Mouse (Mus musculus) megakaryocyte, adult 5-6 weeks (primary cell): ENCODE measurements around the gene Elfn1. TPM values are rescaled to one million over a fixed set of nuclear protein-coding genes. Genes with fewer than 3 reads are reported as not detected.

Experiments
- ATAC-seq: 2 replicates; pipeline ENCODE4 v1.8.0; 2016; ENCODE audit warnings: mild to moderate bottlenecking, inconsistent platforms; ENCODE audit not compliant: poor library complexity, severe bottlenecking
- total RNA-seq, 2 experiments: library from RNA; stranded (forward) in 1 of 2; stranded (reverse) in 1 of 2; fragments of 153-499, 151-499 nt in 1 of 2; fragments of 221-1000, 200-1000 nt in 1 of 2; gene quantifications; 2 replicates each; pipeline versions ENCODE4 v1.2.3 to v1.2.4; 2015 to 2017

Gene Elfn1
- total RNA-seq, 2 experiments from 2014 or later: not detected

GRCm38 (mm10) chr5:139910755-139911300, 3.1 kb downstream of the Elfn1 start:
- ATAC-seq: no peak

- ATAC-seq: no peak
Observed at GRCm38 (mm10) chr5:139911506-139911905, 3.8 kb downstream of the Elfn1 start.

- no peak for ATAC-seq
Observed at GRCm38 (mm10) chr5:139912121-139912771, 4.5 kb downstream of the Elfn1 start.

- ATAC-seq: no peak
Observed at GRCm38 (mm10) chr5:139921666-139922065, 13.9 kb downstream of the Elfn1 start.

- ATAC-seq: no peak
Observed at GRCm38 (mm10) chr5:139923867-139924266, 16.1 kb downstream of the Elfn1 start.

GRCm38 (mm10) chr5:139930102-139930501, 22.4 kb downstream of the Elfn1 start:
- no peak for ATAC-seq

- ATAC-seq: no peak
Observed at GRCm38 (mm10) chr5:139930927-139931351, 23.2 kb downstream of the Elfn1 start.

- ATAC-seq: no peak
Observed at GRCm38 (mm10) chr5:139931947-139932540, 24.3 kb downstream of the Elfn1 start.

GRCm38 (mm10) chr5:139932595-139933271, 25.0 kb downstream of the Elfn1 start:
- ATAC-seq: no peak

- no peak for ATAC-seq
Observed at GRCm38 (mm10) chr5:139933476-139933875, 25.7 kb downstream of the Elfn1 start.

- ATAC-seq: no peak
Observed at GRCm38 (mm10) chr5:139936431-139936830, 28.7 kb downstream of the Elfn1 start.

- no peak for ATAC-seq
Observed at GRCm38 (mm10) chr5:139944697-139945096, 37.0 kb downstream of the Elfn1 start.

GRCm38 (mm10) chr5:139945715-139946364, 38.1 kb downstream of the Elfn1 start:
- no peak for ATAC-seq

GRCm38 (mm10) chr5:139947446-139947845, 39.7 kb downstream of the Elfn1 start:
- ATAC-seq: no peak

- no peak for ATAC-seq
Observed at GRCm38 (mm10) chr5:139948552-139948951, 40.8 kb downstream of the Elfn1 start.

GRCm38 (mm10) chr5:139949363-139949762, 41.6 kb downstream of the Elfn1 start:
- no peak for ATAC-seq

GRCm38 (mm10) chr5:139949975-139950578, 42.3 kb downstream of the Elfn1 start:
- ATAC-seq: no peak

GRCm38 (mm10) chr5:139956859-139957258, 49.1 kb downstream of the Elfn1 start:
- ATAC-seq: peak; percentile 35; the same call in 1 of the 2 replicates

- no peak for ATAC-seq
Observed at GRCm38 (mm10) chr5:139959741-139960140, 52.0 kb downstream of the Elfn1 start.

GRCm38 (mm10) chr5:139964391-139964790, 56.6 kb downstream of the Elfn1 start:
- no peak for ATAC-seq

- no peak for ATAC-seq
Observed at GRCm38 (mm10) chr5:139965596-139965995, 57.9 kb downstream of the Elfn1 start.
